In genomic region chr11:101417101-101417855, GRCm38 (mm10) we compare ENCODE assay signal across 8 mouse cellular contexts. TPM values are rescaled to one million over a fixed set of nuclear protein-coding genes. Genes with fewer than 3 reads are reported as not detected.
DNase-seq lines count a peak whose midpoint lies in the region; ATAC-seq lines count a peak whose summit lies in the region.

Gene Aarsd1, minus strand, starts transcription at chr11:101417615.

- ATAC-seq in intestine, embryonic 14.5 days (replicated peaks; ENCODE audit: low FRiP score, low TSS enrichment, low read depth), result peak; percentile 75
- peak; percentile 93 for ATAC-seq in megakaryocyte progenitor cell, adult 5-6 weeks (replicated peaks; ENCODE audit: poor library complexity)

- H3K4me1 ChIP-seq in intestine, embryonic 14.5 days (replicated peaks; ENCODE audit: control insufficient read depth, insufficient read depth, low read length), result peaks cover 4% of the 10 kb centered on the region; the same call in 1 of the 2 replicates

- H3K9me3 ChIP-seq in intestine, embryonic 14.5 days (ENCODE audit: control insufficient read depth, low read length), result no peaks in the 10 kb centered on the region

- under 1% methylated on average over 45 of the region's 45 CpGs for WGBS in intestine, embryonic 14.5 days

- H3K27ac ChIP-seq in intestine, embryonic 14.5 days (ENCODE audit: low read depth), result peak within 1 kb of the TSS; percentile 76

- H3K9ac ChIP-seq in intestine, embryonic 14.5 days (ENCODE audit: low read length), result peak within 1 kb of the TSS; percentile 87

- H3K27me3 ChIP-seq in intestine, embryonic 14.5 days (replicated peaks; ENCODE audit: control insufficient read depth, insufficient read depth, low read length), result no peaks in the 10 kb centered on the region

- H3K4me2 ChIP-seq in intestine, embryonic 14.5 days (ENCODE audit: low read length), result peak within 1 kb of the TSS; percentile 73

- peak; percentile 93 for DNase-seq in adrenal gland, adult 2 months
- peak; percentile 91 for DNase-seq in embryo, embryonic 11 days
- peak; percentile 81 to 86 for DNase-seq in gastrocnemius, postnatal 36 days
- DNase-seq in intestine, embryonic 14.5 days (ENCODE audit: low spot score), result peak; percentile 96
- DNase-seq in left cerebral cortex, postnatal 10 days (ENCODE audit: extremely low spot score in 1 of 2, low spot score in 2 of 2), result peak; percentile 86 to 92
- peak; percentile 92 for DNase-seq in right cerebral cortex, postnatal 14 days
- DNase-seq in urinary bladder, postnatal 25 days (ENCODE audit: low spot score), result peak; percentile 90

- H3K36me3 ChIP-seq in intestine, embryonic 14.5 days (ENCODE audit: control insufficient read depth, insufficient read depth, low read length), result peaks cover 14% of the 10 kb centered on the region

- H3K4me3 ChIP-seq in intestine, embryonic 14.5 days (ENCODE audit: low read depth, low read length), result peak within 1 kb of the TSS; percentile 92

- intact Hi-C loops in gastrocnemius, postnatal 36 days (cut with DNase I), result no loop called here
- intact Hi-C loops in left cerebral cortex, postnatal 10 days (cut with DNase I), result no loop called here

RNA-seq across cellular contexts. Expression of gene Aarsd1, which starts in this region (rescaled TPM):
- total RNA-seq in adrenal gland, adult 2 months (2021), result 10 to 100 TPM; 21.8 to 38.2 TPM
- 25.0 and 28.1 TPM in 2 replicates for polyA plus RNA-seq in adrenal gland, adult 2 months (2012; rRNA removed)
- 10 to 100 TPM; 10.5 to 19.4 TPM for total RNA-seq in gastrocnemius, postnatal 36 days (2021)
- polyA plus RNA-seq in intestine, embryonic 14.5 days (2014; fragmentation: Nextera tagmentation; extraction: Ambion mirVana), result 78.9 and 80.2 TPM in 2 replicates
- 10 to 100 TPM; 45.1 to 45.2 TPM for total RNA-seq in left cerebral cortex, postnatal 10 days (2021)
- total RNA-seq in megakaryocyte progenitor cell, adult 5-6 weeks (2015), result 41.4 and 52.1 TPM in 2 replicates
- 77.8 and 79.3 TPM in 2 replicates for total RNA-seq in megakaryocyte progenitor cell, adult 5-6 weeks (2017)

Comparison
In these comparisons a context has a peak if more than half of its experiments do, and no peak if none do; other contexts are left out.
1. Peak in every context shown above with its lines: DNase-seq, ATAC-seq, H3K4me3 ChIP-seq and H3K27ac ChIP-seq.